Mouse (Mus musculus) forebrain, embryonic 15.5 days (tissue): ENCODE data around the gene Akr1b7. TPM values are rescaled to one million over a fixed set of nuclear protein-coding genes. Genes with fewer than 3 reads are reported as not detected.
"Not testable (repeated sequence)": the region's sequence is repeated elsewhere in the genome, so short reads cannot be mapped to it uniquely, and the experiment has no call there.

Experiments used
- ATAC-seq: fragments of 200-750 bp; cut with Nextera tagmentation; replicated peaks from 2 replicates; pipeline ENCODE4 v1.8.0; 2017; ENCODE audit warnings: mild to moderate bottlenecking, moderate TSS enrichment, moderate library complexity
- H3K27ac ChIP-seq: fragments of 300-500 bp; sonication (generic); replicated peaks from 2 replicates; pipeline ENCODE4 v1.5.1; 2015; ENCODE audit warnings: mild to moderate bottlenecking, inconsistent platforms
- H3K27me3 ChIP-seq: fragments of 300-500 bp; sonication (generic); 2 replicates; pipeline ENCODE4 v1.6.1; 2015; ENCODE audit warnings: inconsistent platforms
- H3K36me3 ChIP-seq: fragments of 300-500 bp; sonication (generic); 2 replicates; pipeline ENCODE4 v1.6.1; 2015; ENCODE audit warnings: mild to moderate bottlenecking, inconsistent platforms
- H3K4me1 ChIP-seq: fragments of 300-500 bp; sonication (generic); 2 replicates; pipeline ENCODE4 v1.6.1; 2015; ENCODE audit warnings: inconsistent platforms
- H3K4me2 ChIP-seq: fragments of 300-500 bp; sonication (generic); replicated peaks from 2 replicates; pipeline ENCODE4 v1.6.1; 2015; ENCODE audit warnings: mild to moderate bottlenecking, inconsistent platforms
- H3K4me3 ChIP-seq: fragments of 300-500 bp; sonication (generic); 2 replicates; pipeline ENCODE4 v1.5.1; 2015; ENCODE audit warnings: mild to moderate bottlenecking, inconsistent platforms
- H3K9ac ChIP-seq: fragments of 300-500 bp; sonication (generic); replicated peaks from 2 replicates; pipeline ENCODE4 v1.6.1; 2015; ENCODE audit warnings: mild to moderate bottlenecking, inconsistent platforms
- H3K9me3 ChIP-seq: fragments of 300-500 bp; sonication (generic); 2 replicates; pipeline ENCODE4 v1.6.1; 2016; ENCODE audit warnings: inconsistent platforms
- WGBS: fragments of 180-500 bp; shearing (Covaris S2); methylation state at CpG from one replicate; pipeline ENCODE4 v1.1.7; 2015; ENCODE audit warnings: mixed read lengths; 5-methylcytosine and 5-hydroxymethylcytosine counted together
- polyA plus RNA-seq: library from polyadenylated mRNA; unstranded; fragments of >200 nt; fragmentation: Nextera tagmentation; extraction: Ambion mirVana; gene quantifications from 2 replicates; pipeline ENCODE4 v1.2.1, GENCODE M21; 2015

The Akr1b7 gene
- 0.14 TPM in 1 of 2 replicates, not detected in the other for polyA plus RNA-seq

DNA sequence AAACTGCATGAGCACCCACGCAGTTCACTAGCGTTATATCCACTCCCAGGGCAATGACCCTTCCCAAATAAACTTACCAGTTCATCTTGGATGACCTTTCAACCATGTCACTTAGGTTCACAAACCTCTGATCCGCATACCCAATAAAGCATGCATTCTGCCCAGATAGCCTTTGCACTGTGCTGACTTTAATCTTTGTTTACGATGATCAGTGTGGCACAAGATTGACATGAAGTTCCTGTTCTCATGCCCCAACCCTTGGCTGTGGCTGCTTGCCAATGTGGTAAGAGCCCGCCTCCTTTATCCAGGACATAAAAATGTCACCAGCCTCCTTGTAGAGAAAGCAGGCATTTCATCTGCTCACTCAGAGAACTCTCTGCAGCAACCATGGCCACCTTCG lies at the start of gene Akr1b7:
Gene Akr1b7 (plus strand): TSS at position 312 of the 400 bp plus-strand sequence.
- Histone ChIP-seq H3K9me3 (no peaks in the 10 kb centered on the region), H3K4me1 (no peaks in the 10 kb centered on the region), H3K27me3 (no peaks in the 10 kb centered on the region), H3K4me2 (no peak within 1 kb of the TSS), H3K27ac (no peak within 1 kb of the TSS), H3K4me3 (no peak within 1 kb of the TSS), H3K36me3 (no peaks in the 10 kb centered on the region), H3K9ac (no peak within 1 kb of the TSS)
- 88% methylated on average over 6 of the region's 6 CpGs for WGBS
- ATAC-seq: no peak

DNA sequence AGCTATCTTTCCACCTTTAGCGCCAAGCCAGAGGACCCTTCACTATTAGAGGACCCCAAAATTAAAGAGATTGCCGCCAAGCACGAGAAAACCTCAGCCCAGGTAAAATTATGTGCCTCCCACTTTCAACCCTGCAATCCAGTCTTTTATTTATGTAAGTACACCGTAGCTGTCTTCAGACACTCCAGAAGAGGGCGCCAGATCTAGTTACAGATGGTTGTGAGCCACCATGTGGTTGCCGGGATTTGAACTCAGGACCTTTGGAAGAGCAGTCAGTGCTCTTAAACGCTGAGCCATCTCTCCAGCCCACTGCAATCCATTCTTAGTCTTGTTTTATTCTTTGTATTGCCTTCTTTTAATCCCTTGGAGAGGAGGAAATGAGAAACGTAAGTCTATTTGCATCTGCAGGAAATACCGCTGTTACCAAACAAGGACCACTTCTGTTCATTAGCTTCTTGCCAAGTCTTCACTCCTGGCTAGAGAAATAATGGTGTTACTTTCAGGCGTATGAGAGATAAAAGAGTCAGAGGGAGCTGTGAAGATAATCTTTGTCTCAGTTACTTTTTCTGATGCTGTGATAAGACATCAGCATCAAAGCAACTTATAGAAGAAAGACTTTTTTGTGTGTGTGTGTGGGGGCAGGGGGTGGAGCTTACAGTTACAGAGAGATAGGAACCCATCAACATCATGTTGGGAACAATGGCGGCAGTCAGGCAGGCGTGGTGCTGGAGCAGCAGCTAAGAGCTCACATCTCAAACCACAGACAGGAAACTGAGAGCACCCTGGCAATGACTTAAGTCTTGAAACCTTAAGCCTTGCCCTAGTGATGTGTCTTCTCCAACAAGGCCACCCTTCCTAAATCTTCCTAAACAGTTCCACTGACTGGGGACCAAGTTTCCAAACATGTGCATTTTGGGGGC lies 47.7 kb upstream of the Akr1b7 start:
- H3K4me2 ChIP-seq: no peak overlapping the region
- H3K27me3 ChIP-seq: no peaks in the 10 kb centered on the region
- H3K9me3 ChIP-seq: no peaks in the 10 kb centered on the region
- 85% methylated on average over 12 of the region's 12 CpGs for WGBS
- no peak overlapping the region for H3K9ac ChIP-seq
- no peak overlapping the region for H3K27ac ChIP-seq
- ATAC-seq: no peak
- no peaks in the 10 kb centered on the region for H3K36me3 ChIP-seq
- no peak overlapping the region for H3K4me3 ChIP-seq
- H3K4me1 ChIP-seq: no peaks in the 10 kb centered on the region

DNA sequence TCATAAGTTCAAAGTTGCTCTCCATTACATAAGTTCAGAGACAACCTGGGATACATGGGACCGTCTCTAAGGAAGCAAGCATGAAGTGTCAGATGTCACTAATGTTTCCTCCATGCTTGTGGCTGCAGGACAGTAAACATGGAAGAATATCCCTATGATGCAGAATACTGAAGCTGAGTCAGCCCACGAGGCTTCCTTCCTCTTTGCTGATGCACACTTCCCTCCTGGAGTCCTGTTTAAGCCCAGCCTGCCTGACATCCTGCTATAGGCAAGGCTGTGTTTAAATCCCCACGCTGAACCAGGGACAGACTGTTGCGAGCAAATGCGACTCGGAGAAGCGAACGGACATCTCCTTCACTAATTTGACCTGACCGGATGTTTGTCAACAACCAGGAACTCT lies 44.1 kb upstream of the Akr1b7 start:
- Histone ChIP-seq H3K9ac (no peak overlapping the region), H3K9me3 (no peaks in the 10 kb centered on the region), H3K4me1 (no peaks in the 10 kb centered on the region), H3K36me3 (no peaks in the 10 kb centered on the region), H3K4me3 (no peak overlapping the region), H3K27ac (no peak overlapping the region), H3K4me2 (no peak overlapping the region), H3K27me3 (no peaks in the 10 kb centered on the region)
- no peak for ATAC-seq
- WGBS: 87% methylated on average over 9 of the region's 9 CpGs

DNA sequence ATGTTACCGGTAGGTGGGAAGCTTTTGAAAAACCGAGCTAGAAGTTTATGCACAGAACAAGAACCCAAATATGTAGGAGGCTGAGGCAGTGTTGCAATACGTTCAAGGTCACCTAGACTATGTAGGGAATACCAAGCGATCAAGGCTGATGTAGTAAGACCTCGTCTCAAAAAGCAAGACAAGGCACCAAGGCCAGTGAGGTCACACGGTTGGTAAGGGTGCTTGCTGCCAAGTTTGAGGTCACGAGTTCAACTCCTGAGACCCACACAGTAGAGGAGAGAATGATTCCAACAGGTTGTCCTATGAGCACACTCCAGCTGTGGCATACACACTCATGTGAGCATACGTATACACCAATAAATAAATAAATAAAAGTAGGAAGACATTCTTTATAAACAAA lies 42.1 kb upstream of the Akr1b7 start:
- Histone ChIP-seq H3K9ac (no peak overlapping the region), H3K4me2 (no peak overlapping the region), H3K27me3 (no peaks in the 10 kb centered on the region), H3K27ac (no peak overlapping the region), H3K4me1 (no peaks in the 10 kb centered on the region), H3K9me3 (no peaks in the 10 kb centered on the region), H3K36me3 (no peaks in the 10 kb centered on the region), H3K4me3 (no peak overlapping the region)
- WGBS: 78% methylated on average over 8 of the region's 8 CpGs
- ATAC-seq: no peak

DNA sequence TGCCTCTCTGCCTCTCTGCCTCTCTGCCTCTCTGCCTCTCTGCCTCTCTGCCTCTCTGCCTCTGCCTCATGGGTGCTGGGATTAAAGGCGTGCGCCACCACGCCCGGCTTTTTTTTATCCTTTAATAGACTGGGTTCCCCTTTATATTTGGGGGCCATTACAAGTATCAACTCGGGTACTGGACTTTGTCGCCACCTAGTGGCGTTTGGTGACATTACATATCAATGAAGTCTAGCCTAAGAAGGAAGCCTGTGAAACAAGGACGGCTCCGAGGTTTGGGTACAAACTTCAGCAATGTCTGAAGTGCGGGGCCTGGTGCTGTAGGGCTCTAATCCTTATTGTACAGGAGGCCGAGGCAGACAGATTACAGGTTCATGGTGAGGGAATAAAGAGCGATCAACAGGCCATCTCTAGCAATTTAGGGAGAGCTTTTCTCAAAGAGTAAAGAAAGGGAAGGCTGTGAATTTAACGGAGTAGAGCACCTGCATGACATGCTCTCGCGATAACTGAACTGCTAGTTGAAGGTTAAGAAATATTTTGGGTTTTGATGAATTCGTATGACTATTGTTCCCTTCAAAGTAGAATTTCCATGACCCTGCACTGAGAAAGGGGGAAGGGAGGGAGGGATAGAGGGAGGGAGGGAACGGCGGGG lies 40.3 kb upstream of the Akr1b7 start:
- peak overlapping the region; percentile 18; the same call in 1 of the 2 replicates for H3K4me2 ChIP-seq
- no peak overlapping the region for H3K4me3 ChIP-seq

DNA sequence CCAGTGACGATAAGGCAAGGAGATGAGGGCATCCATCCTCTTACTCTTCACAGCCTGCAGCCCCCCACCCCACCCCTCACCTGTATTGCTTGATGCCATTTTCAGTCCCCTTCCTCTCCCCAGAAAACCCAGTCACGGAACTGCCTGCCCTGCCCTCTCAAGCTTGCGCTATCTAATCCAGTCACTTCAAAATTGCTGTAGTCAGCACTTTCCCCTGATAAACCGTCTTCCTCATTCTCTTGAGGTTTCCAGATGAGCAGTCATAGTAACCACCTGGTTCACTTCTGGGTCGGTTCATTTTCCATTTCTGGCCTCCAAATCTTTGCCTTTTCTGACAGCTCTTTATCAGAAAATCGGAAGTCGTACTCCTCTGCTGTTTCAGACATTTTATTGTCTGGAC lies 38.3 kb upstream of the Akr1b7 start:
- Histone ChIP-seq H3K9ac (no peak overlapping the region), H3K9me3 (no peaks in the 10 kb centered on the region), H3K36me3 (no peaks in the 10 kb centered on the region), H3K4me1 (no peaks in the 10 kb centered on the region), H3K4me2 (no peak overlapping the region), H3K27me3 (no peaks in the 10 kb centered on the region), H3K4me3 (no peak overlapping the region), H3K27ac (no peak overlapping the region)
- WGBS: 85% methylated on average over 7 of the region's 7 CpGs
- no peak for ATAC-seq

More for the DNA sequence above, 40.3 kb upstream of the Akr1b7 start:
- Histone ChIP-seq H3K27ac (no peak overlapping the region), H3K36me3 (no peaks in the 10 kb centered on the region), H3K4me1 (no peaks in the 10 kb centered on the region), H3K27me3 (no peaks in the 10 kb centered on the region), H3K9ac (no peak overlapping the region), H3K9me3 (no peaks in the 10 kb centered on the region)
- WGBS: 23% methylated on average over 18 of the region's 18 CpGs
- ATAC-seq: peak; percentile 48; the same call in 1 of the 2 replicates

DNA sequence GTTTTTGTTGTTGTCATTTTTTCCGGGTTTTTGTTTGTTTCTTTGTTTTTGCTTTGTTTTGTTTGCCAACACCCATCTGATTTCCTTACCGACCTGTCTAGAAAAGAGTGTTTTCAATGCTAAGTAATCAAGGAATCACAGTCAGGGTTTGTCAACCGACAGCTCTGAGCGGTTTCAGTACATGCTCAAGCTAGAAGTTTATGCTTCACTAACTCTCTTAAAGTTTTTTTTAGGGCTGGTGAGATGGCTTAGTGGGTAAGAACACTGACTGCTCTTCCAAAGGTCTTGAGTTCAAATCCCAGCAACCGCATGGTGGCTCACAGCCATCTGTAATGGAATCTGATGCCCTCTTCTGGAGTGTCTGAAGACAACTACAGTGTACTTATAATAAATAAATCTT lies 36.2 kb upstream of the Akr1b7 start:
- H3K27me3 ChIP-seq, ATAC-seq, H3K4me2 ChIP-seq, H3K36me3 ChIP-seq, H3K4me3 ChIP-seq, H3K9me3 ChIP-seq, H3K9ac ChIP-seq, H3K4me1 ChIP-seq, H3K27ac ChIP-seq: not testable (repeated sequence)
- 72% methylated on average over 5 of the region's 5 CpGs for WGBS

DNA sequence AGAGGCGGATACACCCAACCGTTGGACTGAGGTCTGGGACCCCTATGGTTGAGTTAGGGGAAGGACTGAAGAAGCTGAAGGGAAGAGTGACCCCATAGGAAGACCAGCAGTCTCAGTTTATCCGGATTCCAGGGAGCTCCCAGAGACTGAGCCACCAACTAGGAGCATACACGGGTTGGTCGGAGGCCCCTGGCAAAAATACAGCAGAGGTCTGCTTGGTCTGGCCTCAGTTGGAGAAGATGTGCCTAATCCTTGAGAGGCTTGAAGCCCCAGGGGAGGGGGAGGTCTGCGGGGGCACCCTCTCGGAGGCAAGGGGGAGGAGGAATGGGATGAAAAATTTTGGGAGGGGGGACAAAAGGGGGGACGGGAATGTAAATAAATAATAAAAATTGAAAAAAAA lies 28.7 kb upstream of the Akr1b7 start:
- ATAC-seq: no peak
- Histone ChIP-seq H3K27me3 (no peaks in the 10 kb centered on the region), H3K36me3 (no peaks in the 10 kb centered on the region), H3K4me1 (peaks cover 11% of the 10 kb centered on the region), H3K4me2 (no peak overlapping the region), H3K9ac (no peak overlapping the region), H3K9me3 (no peaks in the 10 kb centered on the region), H3K27ac (no peak overlapping the region), H3K4me3 (no peak overlapping the region)
- 46% methylated on average over 8 of the region's 8 CpGs for WGBS

DNA sequence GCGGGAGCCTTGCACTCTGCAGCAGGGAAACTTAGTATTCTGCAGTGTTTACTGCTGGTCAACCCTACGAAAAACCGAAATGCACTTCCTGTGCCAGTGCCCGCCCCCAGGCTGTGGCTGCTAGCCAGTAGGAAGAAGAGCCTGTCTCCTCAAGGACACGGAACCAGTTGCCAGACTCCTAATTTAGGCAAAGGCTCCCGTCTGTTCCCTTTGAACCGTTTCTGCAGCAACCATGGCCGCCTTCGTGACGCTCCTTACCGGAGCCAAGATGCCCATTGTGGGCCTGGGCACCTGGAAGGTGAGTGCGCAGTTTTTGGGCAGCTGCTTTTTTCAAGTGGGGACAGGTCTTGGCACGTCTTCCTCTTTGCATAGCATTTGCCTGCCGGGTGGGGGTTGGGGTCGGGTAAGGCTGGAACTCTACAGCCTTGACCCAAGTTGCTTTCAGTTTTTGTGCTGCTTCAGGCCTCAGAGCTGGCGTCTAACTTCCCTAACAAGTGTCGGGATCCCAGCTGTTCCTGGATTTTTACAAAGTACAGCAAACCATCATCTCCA lies 27.9 kb upstream of the Akr1b7 start, which contains the start of gene Akr1b10:
Gene Akr1b10 (plus strand): TSS at position 109 of the 552 bp plus-strand sequence.
- Histone ChIP-seq H3K9ac (peak within 1 kb of the TSS; percentile 39), H3K36me3 (no peaks in the 10 kb centered on the region), H3K27ac (peak within 1 kb of the TSS; percentile 39; the same call in 1 of the 2 replicates), H3K9me3 (no peaks in the 10 kb centered on the region), H3K4me1 (peaks cover 11% of the 10 kb centered on the region), H3K4me2 (peak within 1 kb of the TSS; percentile 64), H3K4me3 (peak within 1 kb of the TSS; percentile 40), H3K27me3 (no peaks in the 10 kb centered on the region)
- peak; percentile 78 for ATAC-seq
- 1% methylated on average over 17 of the region's 17 CpGs for WGBS

DNA sequence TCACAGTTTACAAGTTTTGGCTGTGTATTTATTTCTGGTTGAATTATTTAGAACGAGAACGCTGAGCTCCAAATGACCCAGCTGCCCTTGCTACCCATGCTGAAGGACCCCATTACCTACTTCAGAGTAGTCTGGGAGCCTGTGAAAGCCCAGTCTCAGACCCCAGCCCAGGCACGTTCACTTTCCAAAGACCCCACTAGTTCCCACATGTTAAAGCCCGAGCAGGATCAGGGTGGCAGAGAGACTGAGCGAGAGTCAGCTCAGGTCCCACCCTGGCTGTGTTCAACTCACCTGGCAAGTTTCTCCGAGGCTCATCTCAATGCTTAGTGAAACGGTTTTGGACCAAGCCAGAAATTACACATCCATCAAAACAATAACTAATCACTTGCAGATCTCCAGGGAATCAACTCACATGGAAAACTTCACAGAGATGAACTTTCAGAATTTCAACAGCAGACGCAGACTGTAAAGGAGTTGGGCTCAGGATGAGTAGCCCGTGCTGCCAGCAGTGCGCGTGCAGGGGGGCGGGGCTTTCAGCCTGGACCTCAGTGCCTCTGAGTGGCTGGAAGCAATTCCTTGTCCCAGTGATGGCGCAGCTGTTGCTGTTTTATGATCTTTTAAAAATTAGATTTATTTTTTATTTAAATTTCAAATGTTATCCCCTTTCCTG lies 27.3 kb upstream of the Akr1b7 start:
- no peaks in the 10 kb centered on the region for H3K27me3 ChIP-seq
- H3K36me3 ChIP-seq: no peaks in the 10 kb centered on the region
- H3K4me2 ChIP-seq: peak overlapping the region; percentile 64
- peaks cover 11% of the 10 kb centered on the region for H3K4me1 ChIP-seq
- no peaks in the 10 kb centered on the region for H3K9me3 ChIP-seq
- H3K27ac ChIP-seq: no peak overlapping the region
- 5% methylated on average over 13 of the region's 13 CpGs for WGBS
- H3K4me3 ChIP-seq: peak overlapping the region; percentile 40
- ATAC-seq: peak; percentile 43; the same call in 1 of the 2 replicates
- H3K9ac ChIP-seq: no peak overlapping the region; the same call in 1 of the 2 replicates

DNA sequence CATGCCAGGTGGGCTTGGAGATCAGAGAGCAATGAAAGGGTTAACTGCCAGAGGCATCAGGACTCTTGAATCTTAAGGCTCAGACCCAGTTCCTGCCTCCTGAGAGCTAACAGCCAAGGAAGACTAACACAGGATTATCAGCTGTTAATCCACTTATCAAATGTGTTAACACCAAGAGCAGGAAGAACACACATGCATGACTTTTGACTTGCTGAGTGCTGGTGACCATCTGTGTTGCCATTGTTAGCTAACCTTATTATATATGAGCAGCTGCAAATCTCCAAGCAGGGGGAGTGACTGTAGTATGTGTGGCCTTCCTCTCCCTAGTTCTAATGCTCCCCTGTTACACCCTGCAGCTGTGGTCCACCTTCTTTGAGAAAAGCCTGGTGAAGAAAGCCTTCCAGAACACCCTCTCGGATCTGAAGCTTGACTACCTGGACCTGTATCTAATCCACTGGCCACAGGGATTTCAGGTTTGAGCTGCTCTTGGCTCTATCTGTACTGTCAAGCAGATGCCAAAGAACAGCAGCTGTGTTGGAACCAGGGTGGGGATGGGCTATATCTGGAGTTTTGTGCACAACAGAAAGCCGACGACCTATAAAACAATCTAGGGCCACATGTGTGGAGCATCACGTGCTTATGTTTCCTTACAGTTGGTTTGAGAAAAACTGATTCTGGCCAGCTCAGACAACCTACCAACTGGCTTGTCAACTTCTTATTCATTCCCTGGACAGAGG lies 23.5 kb upstream of the Akr1b7 start:
- no peak for ATAC-seq
- Histone ChIP-seq H3K4me2 (no peak overlapping the region), H3K4me1 (peaks cover 11% of the 10 kb centered on the region), H3K36me3 (no peaks in the 10 kb centered on the region), H3K9ac (no peak overlapping the region), H3K27ac (no peak overlapping the region), H3K27me3 (no peaks in the 10 kb centered on the region), H3K4me3 (no peak overlapping the region), H3K9me3 (no peaks in the 10 kb centered on the region)
- WGBS: 91% methylated on average over 4 of the region's 4 CpGs
